Mouse (Mus musculus): ENCODE measurements at regions not wholly inside any gene's neighbourhood (a gene's known extent, or its start where the extent isn't known, plus 50 kb on each side); places are given as distances from the start of the nearest gene placed in this dataset.

DNA sequence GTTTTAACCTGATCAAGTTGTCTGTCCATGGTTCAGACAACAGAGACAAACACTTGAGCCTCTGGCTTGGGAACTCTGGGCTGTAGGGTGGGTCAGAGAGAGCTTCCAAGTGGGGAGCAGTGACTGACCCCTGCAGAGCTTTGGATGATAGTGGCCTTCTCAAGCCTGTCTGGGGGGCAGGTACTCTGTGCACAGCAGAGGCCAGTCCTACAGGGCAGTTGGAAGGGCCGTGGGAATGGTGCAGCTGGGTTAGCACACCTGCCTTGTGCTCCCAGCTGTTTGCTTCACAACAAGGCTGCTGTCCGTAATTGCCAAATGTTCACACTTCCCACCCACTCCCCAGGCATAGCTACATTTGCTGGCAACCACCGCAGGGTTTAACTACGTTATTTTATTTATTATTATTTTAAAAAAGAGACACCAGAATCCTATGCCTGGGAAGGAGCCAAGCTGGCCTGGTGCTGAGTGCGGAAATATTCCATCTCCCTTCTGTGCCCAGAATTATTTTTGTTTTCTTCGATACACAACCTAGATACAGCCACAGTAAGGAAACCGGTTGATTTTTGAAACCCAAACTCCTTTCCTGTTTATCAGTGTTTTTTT lies 268.1 kb upstream of the Id2 start:
- Histone ChIP-seq H3K9me3 (replicated peaks; ENCODE audit: control insufficient read depth, insufficient read depth, low read length, poor library complexity, severe bottlenecking) (no peaks in the 10 kb centered on the region), H3K9ac (ENCODE audit: low read depth, poor library complexity, severe bottlenecking) (no peak overlapping the region), H3K27ac (ENCODE audit: insufficient read depth, low read length) (no peak overlapping the region), H3K27me3 (ENCODE audit: control insufficient read depth, insufficient read depth, low read length, poor library complexity, severe bottlenecking) (no peaks in the 10 kb centered on the region), H3K36me3 (ENCODE audit: control insufficient read depth, insufficient read depth, low read length, poor library complexity, severe bottlenecking) (no peaks in the 10 kb centered on the region), H3K4me3 (ENCODE audit: low read depth, low read length) (no peak overlapping the region), H3K4me1 (ENCODE audit: control insufficient read depth, insufficient read depth, low read length) (no peaks in the 10 kb centered on the region)
- TF ChIP-seq CTCF (IDR thresholded peaks at IDR 0.05; ENCODE audit: low read depth, low read length) (no peak), POLR2A (IDR thresholded peaks at IDR 0.05; ENCODE audit: insufficient read depth, low read length) (no peak), EP300 (IDR thresholded peaks at IDR 0.05; ENCODE audit: insufficient read depth, low read depth, low read length) (no peak)

DNA sequence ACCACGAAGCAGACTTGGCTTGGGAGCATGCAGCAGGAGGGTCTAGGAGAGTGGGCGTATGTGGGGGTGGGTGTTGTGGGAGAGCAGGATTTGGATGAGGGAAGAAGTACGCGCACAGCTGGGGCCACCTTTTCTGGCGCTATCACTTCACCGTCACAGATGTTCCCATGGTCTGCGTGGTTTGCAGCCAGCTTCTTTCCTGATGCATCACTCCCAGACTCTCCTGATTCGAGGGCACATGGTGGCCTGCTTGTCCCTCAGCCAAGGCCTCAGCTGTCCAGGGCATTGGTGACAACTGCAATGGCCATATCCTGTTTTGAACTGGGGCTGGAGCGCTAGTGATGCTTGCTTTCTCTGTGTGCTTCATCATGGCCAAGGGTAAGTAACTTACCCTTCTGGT lies 266.9 kb upstream of the Id2 start:
- no peaks in the 10 kb centered on the region for H3K4me1 ChIP-seq (ENCODE audit: control insufficient read depth, insufficient read depth, low read length)
- TF ChIP-seq CTCF (IDR thresholded peaks at IDR 0.05; ENCODE audit: low read depth, low read length) (no peak), EP300 (IDR thresholded peaks at IDR 0.05; ENCODE audit: insufficient read depth, low read depth, low read length) (no peak), POLR2A (IDR thresholded peaks at IDR 0.05; ENCODE audit: insufficient read depth, low read length) (no peak)
- no peaks in the 10 kb centered on the region for H3K36me3 ChIP-seq (ENCODE audit: control insufficient read depth, insufficient read depth, low read length, poor library complexity, severe bottlenecking)

DNA sequence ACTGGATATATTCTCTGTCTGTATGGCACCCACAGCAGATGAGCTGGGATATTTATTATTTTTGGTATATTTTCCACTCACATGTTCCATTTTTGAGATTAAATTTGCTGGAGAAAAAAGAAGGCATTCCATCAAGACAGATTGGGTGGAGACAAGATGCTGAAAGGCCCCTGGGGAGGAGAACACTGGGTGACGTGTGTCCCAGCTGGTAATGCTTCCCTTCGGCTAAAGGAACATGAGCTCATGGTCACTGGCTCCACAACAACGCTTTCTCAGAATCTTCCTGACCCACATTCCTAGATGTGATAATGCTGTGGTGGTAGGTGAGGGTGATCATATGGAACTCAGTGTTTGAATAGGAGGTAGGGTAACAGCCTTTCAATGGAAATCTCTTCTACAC lies 266.4 kb upstream of the Id2 start:
- Histone ChIP-seq H3K4me1 (ENCODE audit: control insufficient read depth, insufficient read depth, low read length) (no peaks in the 10 kb centered on the region), H3K27ac (ENCODE audit: insufficient read depth, low read length) (no peak overlapping the region), H3K36me3 (ENCODE audit: control insufficient read depth, insufficient read depth, low read length, poor library complexity, severe bottlenecking) (no peaks in the 10 kb centered on the region), H3K9me3 (replicated peaks; ENCODE audit: control insufficient read depth, insufficient read depth, low read length, poor library complexity, severe bottlenecking) (no peaks in the 10 kb centered on the region), H3K27me3 (ENCODE audit: control insufficient read depth, insufficient read depth, low read length, poor library complexity, severe bottlenecking) (no peaks in the 10 kb centered on the region), H3K4me3 (ENCODE audit: low read depth, low read length) (no peak overlapping the region), H3K9ac (ENCODE audit: low read depth, poor library complexity, severe bottlenecking) (no peak overlapping the region)
- TF ChIP-seq POLR2A (IDR thresholded peaks at IDR 0.05; ENCODE audit: insufficient read depth, low read length) (no peak), EP300 (IDR thresholded peaks at IDR 0.05; ENCODE audit: insufficient read depth, low read depth, low read length) (no peak), CTCF (IDR thresholded peaks at IDR 0.05; ENCODE audit: low read depth, low read length) (no peak)

More for the DNA sequence above, 266.9 kb upstream of the Id2 start:
- Histone ChIP-seq H3K4me3 (ENCODE audit: low read depth, low read length) (no peak overlapping the region), H3K9ac (ENCODE audit: low read depth, poor library complexity, severe bottlenecking) (no peak overlapping the region), H3K27ac (ENCODE audit: insufficient read depth, low read length) (no peak overlapping the region), H3K27me3 (ENCODE audit: control insufficient read depth, insufficient read depth, low read length, poor library complexity, severe bottlenecking) (no peaks in the 10 kb centered on the region), H3K9me3 (replicated peaks; ENCODE audit: control insufficient read depth, insufficient read depth, low read length, poor library complexity, severe bottlenecking) (no peaks in the 10 kb centered on the region)

DNA sequence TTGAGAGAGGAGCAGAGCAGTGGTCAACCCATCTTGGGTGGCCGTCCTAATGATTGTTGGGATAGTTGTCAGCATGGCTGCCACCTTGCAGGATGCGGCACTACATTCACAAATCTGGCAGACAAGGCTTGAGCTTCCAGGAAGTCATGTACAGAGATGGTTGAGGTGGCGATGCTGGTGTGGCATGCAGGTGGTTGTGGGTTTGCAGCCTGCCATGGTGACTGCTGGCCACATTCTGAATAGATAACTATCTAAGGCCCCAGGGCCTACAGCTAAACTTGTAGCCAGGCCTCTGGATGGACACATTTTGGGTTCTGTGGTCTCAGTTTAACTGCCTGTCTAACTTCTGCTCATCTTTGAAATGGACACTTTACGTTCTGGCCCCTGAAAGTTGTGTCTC lies 265.8 kb upstream of the Id2 start:
- no peaks in the 10 kb centered on the region for H3K9me3 ChIP-seq (replicated peaks; ENCODE audit: control insufficient read depth, insufficient read depth, low read length, poor library complexity, severe bottlenecking)
- no peaks in the 10 kb centered on the region for H3K4me1 ChIP-seq (ENCODE audit: control insufficient read depth, insufficient read depth, low read length)

DNA sequence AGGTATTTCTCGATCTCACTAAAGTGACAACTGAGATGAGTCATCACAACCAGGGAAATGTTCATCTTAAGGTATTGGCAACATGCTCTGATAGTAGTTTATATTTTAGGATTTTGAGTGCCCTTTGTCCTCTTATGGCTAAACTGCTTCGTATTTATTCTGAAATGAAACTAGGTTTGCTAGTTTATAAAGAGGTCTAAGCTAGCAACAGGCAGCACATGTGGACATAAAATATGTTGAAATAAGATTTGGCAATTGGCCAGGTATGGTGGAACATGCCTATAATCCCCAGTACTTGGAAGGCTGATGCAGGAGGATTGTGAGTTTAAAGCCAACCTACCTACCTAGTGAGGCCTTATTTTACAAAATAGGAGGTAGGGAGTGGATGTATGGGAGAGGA lies 263.8 kb upstream of the Id2 start:
- Histone ChIP-seq H3K4me3 (ENCODE audit: low read depth, low read length) (no peak overlapping the region), H3K36me3 (ENCODE audit: control insufficient read depth, insufficient read depth, low read length, poor library complexity, severe bottlenecking) (no peaks in the 10 kb centered on the region), H3K9me3 (replicated peaks; ENCODE audit: control insufficient read depth, insufficient read depth, low read length, poor library complexity, severe bottlenecking) (no peaks in the 10 kb centered on the region), H3K27me3 (ENCODE audit: control insufficient read depth, insufficient read depth, low read length, poor library complexity, severe bottlenecking) (no peaks in the 10 kb centered on the region), H3K9ac (ENCODE audit: low read depth, poor library complexity, severe bottlenecking) (no peak overlapping the region), H3K27ac (ENCODE audit: insufficient read depth, low read length) (no peak overlapping the region), H3K4me1 (ENCODE audit: control insufficient read depth, insufficient read depth, low read length) (no peaks in the 10 kb centered on the region)
- TF ChIP-seq CTCF (IDR thresholded peaks at IDR 0.05; ENCODE audit: low read depth, low read length) (no peak), POLR2A (IDR thresholded peaks at IDR 0.05; ENCODE audit: insufficient read depth, low read length) (no peak), EP300 (IDR thresholded peaks at IDR 0.05; ENCODE audit: insufficient read depth, low read depth, low read length) (no peak)

More for the DNA sequence above, 265.8 kb upstream of the Id2 start:
- Histone ChIP-seq H3K4me3 (ENCODE audit: low read depth, low read length) (no peak overlapping the region), H3K9ac (ENCODE audit: low read depth, poor library complexity, severe bottlenecking) (no peak overlapping the region), H3K36me3 (ENCODE audit: control insufficient read depth, insufficient read depth, low read length, poor library complexity, severe bottlenecking) (no peaks in the 10 kb centered on the region), H3K27me3 (ENCODE audit: control insufficient read depth, insufficient read depth, low read length, poor library complexity, severe bottlenecking) (no peaks in the 10 kb centered on the region), H3K27ac (ENCODE audit: insufficient read depth, low read length) (no peak overlapping the region)
- TF ChIP-seq EP300 (IDR thresholded peaks at IDR 0.05; ENCODE audit: insufficient read depth, low read depth, low read length) (no peak), CTCF (IDR thresholded peaks at IDR 0.05; ENCODE audit: low read depth, low read length) (no peak), POLR2A (IDR thresholded peaks at IDR 0.05; ENCODE audit: insufficient read depth, low read length) (no peak)

DNA sequence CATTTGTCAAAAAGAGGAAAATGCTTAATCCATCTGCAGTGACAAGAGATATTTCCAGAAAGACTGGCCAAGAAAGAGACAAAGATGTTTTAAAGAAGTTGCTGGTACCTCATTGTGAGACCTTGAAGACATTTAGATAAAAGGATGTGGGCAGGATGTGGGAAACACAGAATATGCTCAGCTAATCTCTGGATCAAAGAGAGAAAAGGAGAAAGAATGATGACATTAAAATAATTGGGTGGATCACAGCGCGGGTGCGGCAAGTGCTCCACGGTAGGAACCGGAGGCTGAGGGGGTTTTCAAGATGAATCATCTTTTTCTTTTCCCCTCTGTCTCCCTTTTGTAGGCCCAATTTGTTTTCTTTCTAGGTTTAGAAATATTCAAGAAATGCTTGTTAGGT lies 263.0 kb upstream of the Id2 start:
- Histone ChIP-seq H3K4me3 (ENCODE audit: low read depth, low read length) (no peak overlapping the region), H3K4me1 (ENCODE audit: control insufficient read depth, insufficient read depth, low read length) (no peaks in the 10 kb centered on the region), H3K27me3 (ENCODE audit: control insufficient read depth, insufficient read depth, low read length, poor library complexity, severe bottlenecking) (no peaks in the 10 kb centered on the region), H3K9me3 (replicated peaks; ENCODE audit: control insufficient read depth, insufficient read depth, low read length, poor library complexity, severe bottlenecking) (no peaks in the 10 kb centered on the region), H3K9ac (ENCODE audit: low read depth, poor library complexity, severe bottlenecking) (no peak overlapping the region), H3K27ac (ENCODE audit: insufficient read depth, low read length) (no peak overlapping the region), H3K36me3 (ENCODE audit: control insufficient read depth, insufficient read depth, low read length, poor library complexity, severe bottlenecking) (no peaks in the 10 kb centered on the region)
- TF ChIP-seq POLR2A (IDR thresholded peaks at IDR 0.05; ENCODE audit: insufficient read depth, low read length) (no peak), CTCF (IDR thresholded peaks at IDR 0.05; ENCODE audit: low read depth, low read length) (no peak), EP300 (IDR thresholded peaks at IDR 0.05; ENCODE audit: insufficient read depth, low read depth, low read length) (no peak)
